Mouse (Mus musculus): Measurements from ENCODE around the gene Gm10570.

Gene Gm10570

GRCm38 (mm10) chr4:130273698-130274345, 34.7 kb downstream of the Gm10570 start:
- no peak for DNase-seq (ENCODE audit: low read depth, low spot score)

DNA sequence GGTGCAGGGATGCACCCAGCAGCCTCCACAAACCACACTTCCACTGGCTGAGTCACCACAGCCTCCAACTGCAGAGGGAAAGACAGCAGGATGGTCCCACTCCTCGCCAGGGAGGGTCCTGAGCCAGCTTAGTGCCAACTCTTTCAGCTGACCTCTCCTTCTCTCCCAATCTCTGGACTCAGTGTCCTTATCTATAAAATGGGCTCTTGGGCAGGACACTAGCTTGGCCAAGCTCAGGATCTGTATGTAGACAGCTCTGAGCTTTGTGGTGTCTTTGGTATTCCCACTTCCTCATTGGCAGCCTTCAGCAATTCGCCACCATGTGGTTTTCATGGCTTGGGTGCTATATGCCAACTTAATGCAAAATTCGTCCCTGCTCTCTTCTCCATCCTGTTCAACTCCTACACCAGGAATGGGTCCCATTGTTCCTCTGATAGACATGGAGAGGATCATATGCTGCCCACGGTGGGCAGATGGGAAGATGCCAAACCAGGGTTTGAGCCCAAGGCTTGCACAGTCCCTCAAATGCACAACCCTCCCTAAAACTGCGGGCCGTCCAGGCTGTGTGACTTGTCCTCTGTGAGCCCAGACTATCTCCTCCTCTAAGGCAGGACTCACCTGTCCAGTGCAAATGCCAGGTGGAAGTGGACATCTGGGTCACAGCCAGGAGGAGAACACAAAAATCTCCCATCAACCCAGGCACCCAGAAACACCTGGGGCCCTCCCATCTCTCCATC, 37.7 kb downstream of the Gm10570 start:
- DNase-seq (ENCODE audit: low read depth, low spot score): no peak

DNA sequence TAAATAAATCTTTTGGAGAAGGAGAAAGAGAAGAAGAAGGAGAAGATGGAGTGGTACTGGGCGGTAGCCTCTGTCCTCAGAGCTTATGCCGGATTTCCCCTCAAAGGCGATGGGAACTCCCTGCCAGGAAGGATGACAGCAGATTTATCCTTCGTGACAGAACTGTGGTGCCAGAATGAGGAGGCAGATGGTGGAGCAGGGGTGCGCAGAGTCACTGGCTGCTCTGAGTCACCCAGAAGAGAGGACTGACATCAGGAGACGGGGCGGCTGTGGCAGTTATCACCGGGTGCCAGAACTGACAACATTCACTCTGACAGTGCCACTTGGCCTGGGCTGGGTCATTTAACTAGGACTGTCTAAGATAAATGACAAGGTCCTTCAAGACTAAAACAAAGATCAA, 38.4 kb downstream of the Gm10570 start:
- no peak for DNase-seq (ENCODE audit: low read depth, low spot score)

- no peak for DNase-seq (ENCODE audit: low read depth, low spot score)
These were observed 39.7 kb downstream of the Gm10570 start for GRCm38 (mm10) chr4:130268736-130269135.

GRCm38 (mm10) chr4:130267069-130267468, 41.4 kb downstream of the Gm10570 start:
- DNase-seq (ENCODE audit: low read depth, low spot score): no peak

GRCm38 (mm10) chr4:130266601-130267000, 41.9 kb downstream of the Gm10570 start:
- DNase-seq (ENCODE audit: low read depth, low spot score): no peak

DNA sequence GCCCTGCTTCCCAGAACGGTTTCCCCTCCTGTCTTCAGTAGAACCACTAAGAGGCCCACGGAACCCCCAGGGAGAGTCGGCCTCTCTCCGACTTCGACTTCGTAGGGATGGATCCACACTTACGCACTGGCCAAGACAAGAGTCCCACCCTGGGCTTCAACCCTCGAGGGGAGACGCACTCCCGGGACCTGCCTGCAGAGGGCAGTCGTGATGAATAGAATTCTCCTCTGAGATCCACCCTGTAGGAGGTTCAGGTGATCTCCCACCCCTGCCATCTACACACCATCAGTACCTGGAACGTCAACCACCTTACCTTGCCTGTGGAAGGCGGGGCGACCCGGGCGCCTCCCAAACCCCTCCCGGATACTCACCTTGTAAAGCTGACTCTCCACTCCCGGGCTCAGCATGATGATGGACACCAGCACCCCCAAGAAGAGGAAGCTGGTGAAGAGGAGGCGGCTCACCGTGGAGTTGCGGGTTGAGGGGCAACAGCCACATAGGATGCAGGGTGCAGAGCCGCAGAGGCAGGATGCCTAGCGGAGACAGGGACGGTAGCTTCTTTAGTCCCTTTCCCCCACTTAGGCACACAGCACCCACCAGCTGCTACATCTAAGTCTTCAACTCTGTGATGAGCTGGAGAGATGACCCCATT, 43.6 kb downstream of the Gm10570 start:
- peak; percentile 62 for DNase-seq (ENCODE audit: low read depth, low spot score)

DNA sequence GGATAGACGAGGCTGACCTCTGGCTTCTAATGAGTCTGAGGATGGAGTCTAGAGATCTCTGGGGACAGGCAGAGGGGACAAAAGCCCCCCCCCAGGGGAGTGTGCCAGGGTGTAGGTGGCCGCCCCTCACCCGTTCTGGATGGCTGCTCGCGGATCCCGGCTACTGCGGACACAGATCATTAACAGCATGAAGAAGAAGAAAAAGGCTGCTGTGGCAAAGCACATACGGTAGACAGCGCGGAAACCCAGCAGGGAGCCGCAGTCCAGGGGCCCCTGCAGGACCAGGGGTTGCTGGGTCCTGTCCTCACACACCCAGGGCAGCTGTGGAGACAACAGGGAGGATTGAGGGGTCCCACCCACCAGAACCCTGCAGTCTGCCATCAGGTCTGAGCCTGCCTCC, 44.3 kb downstream of the Gm10570 start:
- DNase-seq (ENCODE audit: low read depth, low spot score): no peak

DNA sequence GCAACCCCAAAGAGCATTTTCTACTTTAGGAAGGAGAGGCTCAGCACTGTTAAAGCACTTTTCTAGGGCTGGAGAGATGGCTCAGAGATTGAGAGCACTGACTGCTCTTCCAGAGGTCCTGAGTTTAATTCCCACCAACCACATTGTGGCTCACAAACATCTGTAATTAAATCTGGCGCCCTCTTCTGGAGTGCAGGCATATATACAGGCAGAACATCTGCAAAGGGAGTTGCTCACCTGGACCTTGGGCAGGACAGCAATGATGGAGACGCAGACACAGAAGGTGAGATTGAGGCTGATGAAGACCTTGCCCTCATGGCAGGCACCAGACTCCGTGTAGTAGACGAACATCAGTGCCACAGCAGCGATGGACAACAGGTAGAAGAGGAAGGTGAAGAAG, 48.1 kb downstream of the Gm10570 start:
- DNase-seq (ENCODE audit: low read depth, low spot score): no peak

Data from WW6 (cell line).